Mouse (Mus musculus): ENCODE data around the gene Alpk1.

Alpk1 gene

GRCm38 (mm10) chr3:127780021-127780644 lies at the start of gene Alpk1:
TSS of gene Alpk1 (minus strand) at chr3:127780527.
- peak; percentile 46 for DNase-seq (ENCODE audit: low spot score)

- DNase-seq (ENCODE audit: low spot score), result no peak
Measured at GRCm38 (mm10) chr3:127827123-127827522, 46.8 kb upstream of the Alpk1 start.

- no peak for DNase-seq (ENCODE audit: low spot score)
Measured at GRCm38 (mm10) chr3:127826503-127826902, 46.2 kb upstream of the Alpk1 start.

- DNase-seq (ENCODE audit: low spot score), result no peak
Measured at GRCm38 (mm10) chr3:127823886-127824863, 43.8 kb upstream of the Alpk1 start.

- no peak for DNase-seq (ENCODE audit: low spot score)
Measured at GRCm38 (mm10) chr3:127821209-127821608, 40.9 kb upstream of the Alpk1 start.

GRCm38 (mm10) chr3:127820400-127820799 lies 40.1 kb upstream of the Alpk1 start:
- no peak for DNase-seq (ENCODE audit: low spot score)

GRCm38 (mm10) chr3:127818694-127819663 lies 38.7 kb upstream of the Alpk1 start:
- DNase-seq (ENCODE audit: low spot score), result no peak

- DNase-seq (ENCODE audit: low spot score), result no peak
Measured at GRCm38 (mm10) chr3:127817120-127817683, 36.9 kb upstream of the Alpk1 start.

GRCm38 (mm10) chr3:127809103-127809502 lies 28.8 kb upstream of the Alpk1 start:
- DNase-seq (ENCODE audit: low spot score), result no peak

GRCm38 (mm10) chr3:127807846-127808245 lies 27.5 kb upstream of the Alpk1 start:
- DNase-seq (ENCODE audit: low spot score), result no peak

GRCm38 (mm10) chr3:127805991-127806390 lies 25.7 kb upstream of the Alpk1 start:
- DNase-seq (ENCODE audit: low spot score), result no peak

- no peak for DNase-seq (ENCODE audit: low spot score)
Measured at GRCm38 (mm10) chr3:127805071-127805470, 24.7 kb upstream of the Alpk1 start.

GRCm38 (mm10) chr3:127804439-127804838 lies 24.1 kb upstream of the Alpk1 start:
- no peak for DNase-seq (ENCODE audit: low spot score)

- DNase-seq (ENCODE audit: low spot score), result no peak
Measured at GRCm38 (mm10) chr3:127802814-127803213, 22.5 kb upstream of the Alpk1 start.

- DNase-seq (ENCODE audit: low spot score), result no peak
Measured at GRCm38 (mm10) chr3:127801162-127801561, 20.8 kb upstream of the Alpk1 start.

- DNase-seq (ENCODE audit: low spot score), result no peak
Measured at GRCm38 (mm10) chr3:127796271-127796670, 15.9 kb upstream of the Alpk1 start.

- no peak for DNase-seq (ENCODE audit: low spot score)
Measured at GRCm38 (mm10) chr3:127795762-127796161, 15.4 kb upstream of the Alpk1 start.

- DNase-seq (ENCODE audit: low spot score), result no peak
Measured at GRCm38 (mm10) chr3:127793022-127793421, 12.7 kb upstream of the Alpk1 start.

- DNase-seq (ENCODE audit: low spot score), result no peak
Measured at GRCm38 (mm10) chr3:127791595-127792561, 11.6 kb upstream of the Alpk1 start.

GRCm38 (mm10) chr3:127791056-127791483 lies 10.7 kb upstream of the Alpk1 start:
- no peak for DNase-seq (ENCODE audit: low spot score)
